Mouse (Mus musculus): ENCODE results near the gene Lbh. TPM values are rescaled to one million over a fixed set of nuclear protein-coding genes. Genes with fewer than 3 reads are reported as not detected.

Lbh gene
- 6.1 and 8.5 TPM in 2 replicates for polyA plus RNA-seq (2021; fragmentation: Nextera tagmentation)
- long read RNA-seq, experiment 1, partial matches to known transcripts = 0 of 2 reads
- long read RNA-seq, experiment 1, other reads (novel, unspliced or antisense) = 2 of 2 reads
- long read RNA-seq, experiment 2, partial matches to known transcripts = 0 of 5 reads
- long read RNA-seq, experiment 2, other reads (novel, unspliced or antisense) = 3 of 5 reads

DNA sequence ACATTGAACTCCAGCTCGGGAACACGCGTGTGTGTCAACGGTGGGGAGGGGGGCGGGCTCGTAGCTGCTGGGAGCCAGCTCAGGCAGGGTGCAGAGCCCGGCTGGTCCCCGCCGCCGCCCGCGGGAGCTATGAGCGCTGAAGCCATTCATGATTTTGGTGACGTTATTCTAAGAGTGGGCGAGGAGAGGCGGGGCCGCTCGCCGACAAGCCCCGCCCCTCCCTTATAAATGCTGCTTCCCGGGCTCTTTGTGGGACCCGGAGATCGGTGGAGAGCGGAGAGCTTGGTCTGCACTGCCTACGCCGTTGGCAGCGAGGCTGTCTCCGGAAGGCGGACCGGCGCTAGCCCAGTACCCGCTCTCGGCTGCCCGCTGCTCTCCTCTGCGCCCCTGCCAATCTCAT lies at the start of gene Lbh:
TSS of gene Lbh (plus strand) at position 253 of the 400 bp plus-strand sequence.

Other genes starting within 250 kb of the Lbh start
- 92.2 and 132 TPM in 2 replicates for gene Ypel5, start 81.9 kb upstream of the Lbh start, polyA plus RNA-seq (2021; fragmentation: Nextera tagmentation)
- gene Lclat1, start 189.7 kb downstream of the Lbh start, polyA plus RNA-seq (2021; fragmentation: Nextera tagmentation) = 17.5 and 20.6 TPM in 2 replicates

Data from left cerebral cortex, adult 6 months (tissue).